Mouse (Mus musculus) limb, embryonic 15.5 days (tissue): ENCODE measurements around the gene Gm6482. TPM values are rescaled to one million over a fixed set of nuclear protein-coding genes. Genes with fewer than 3 reads are reported as not detected.
"Not testable (repeated sequence)": the region's sequence is repeated elsewhere in the genome, so short reads cannot be mapped to it uniquely, and the experiment has no call there.

Source experiments
- ATAC-seq: fragments of 200-750 bp; cut with Nextera tagmentation; 2 replicates; pipeline ENCODE4 v1.8.0; 2017; ENCODE audit warnings: low read depth, moderate TSS enrichment; ENCODE audit not compliant: insufficient number of reproducible peaks, low FRiP score, low TSS enrichment
- H3K27ac ChIP-seq: fragments of 300-500 bp; sonication (generic); 2 replicates; pipeline ENCODE4 v1.5.1; 2015; ENCODE audit warnings: moderate library complexity, mild to moderate bottlenecking, inconsistent platforms
- H3K27me3 ChIP-seq: fragments of 300-500 bp; sonication (generic); 2 replicates; pipeline ENCODE4 v1.6.1; 2015; ENCODE audit warnings: inconsistent platforms
- H3K36me3 ChIP-seq: fragments of 300-500 bp; sonication (generic); 2 replicates; pipeline ENCODE4 v1.6.1; 2015; ENCODE audit warnings: inconsistent platforms
- H3K4me1 ChIP-seq: fragments of 300-500 bp; sonication (generic); 2 replicates; pipeline ENCODE4 v1.6.1; 2015; ENCODE audit warnings: inconsistent platforms
- H3K4me2 ChIP-seq: fragments of 300-500 bp; sonication (generic); 2 replicates; pipeline ENCODE4 v1.6.1; 2015; ENCODE audit warnings: mild to moderate bottlenecking, inconsistent platforms
- H3K4me3 ChIP-seq: fragments of 300-500 bp; sonication (generic); 2 replicates; pipeline ENCODE4 v1.5.1; 2015; ENCODE audit warnings: mild to moderate bottlenecking, inconsistent platforms
- H3K9ac ChIP-seq: fragments of 300-500 bp; sonication (generic); 2 replicates; pipeline ENCODE4 v1.6.1; 2015; ENCODE audit warnings: inconsistent platforms
- H3K9me3 ChIP-seq: fragments of 300-500 bp; sonication (generic); 2 replicates; pipeline ENCODE4 v1.6.1; 2016; ENCODE audit warnings: inconsistent platforms
- WGBS: fragments of 180-500 bp; shearing (Covaris S2); methylation state at CpG from one replicate; pipeline ENCODE4 v1.1.7; 2015; 5-methylcytosine and 5-hydroxymethylcytosine counted together
- polyA plus RNA-seq: library from polyadenylated mRNA; unstranded; fragments of >200 nt; fragmentation: Nextera tagmentation; extraction: Ambion mirVana; gene quantifications from 2 replicates; pipeline ENCODE4 v1.2.1, GENCODE M21; 2015

The Gm6482 gene
- polyA plus RNA-seq, result not detected in 2 replicates

DNA sequence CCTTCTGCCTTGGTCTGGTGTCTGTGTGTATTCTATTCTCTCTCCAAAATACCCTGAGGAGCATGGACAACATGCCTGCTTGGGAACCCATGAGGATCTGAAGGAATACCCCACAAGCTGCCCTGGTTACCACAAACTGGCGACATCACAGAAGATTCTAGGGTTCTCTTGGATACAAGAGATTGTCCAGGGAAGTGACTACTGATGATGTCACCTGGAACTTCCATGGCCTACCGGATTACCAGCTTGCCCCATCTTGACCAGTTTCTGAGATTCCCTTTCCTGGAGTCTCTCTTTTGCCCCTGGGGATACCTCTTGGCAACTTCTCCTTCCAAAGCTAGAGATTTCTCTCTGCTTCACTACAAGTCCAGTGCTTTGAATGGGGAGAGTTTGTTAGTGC, at the start of gene Gm6482:
Gene Gm6482 (minus strand): TSS at position 101 of the 400 bp plus-strand sequence.
- not testable (repeated sequence) for H3K9me3 ChIP-seq, H3K4me3 ChIP-seq, H3K9ac ChIP-seq, ATAC-seq, H3K27me3 ChIP-seq, H3K27ac ChIP-seq, H3K4me2 ChIP-seq, H3K4me1 ChIP-seq, H3K36me3 ChIP-seq
- 80% methylated on average over 1 of the region's 2 CpGs for WGBS

DNA sequence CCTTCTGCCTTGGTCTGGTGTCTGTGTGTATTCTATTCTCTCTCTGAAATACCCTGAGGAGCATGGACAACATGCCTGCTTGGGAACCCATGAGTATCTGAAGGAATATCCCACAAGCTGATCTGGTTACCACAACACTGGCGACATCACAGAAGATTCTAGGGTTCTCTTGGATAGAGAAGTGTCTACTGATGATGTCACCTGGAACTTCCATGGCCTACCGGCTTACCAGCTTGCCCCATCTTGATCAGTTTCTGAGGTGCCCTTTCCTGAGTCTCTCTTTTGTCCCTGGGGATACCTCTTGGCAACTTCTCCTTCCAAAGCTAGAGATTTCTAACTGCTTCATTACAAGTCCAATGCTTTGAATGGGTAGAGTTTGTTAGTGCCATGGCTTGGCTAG, 45.3 kb upstream of the Gm6482 start, which contains the start of gene Gm7954:
Gene Gm7954 (minus strand): TSS at position 101 of the 400 bp plus-strand sequence.
- not testable (repeated sequence) for ATAC-seq, H3K36me3 ChIP-seq, H3K27ac ChIP-seq, H3K4me2 ChIP-seq, H3K4me1 ChIP-seq, H3K27me3 ChIP-seq, H3K9me3 ChIP-seq, H3K4me3 ChIP-seq, H3K9ac ChIP-seq
- 92% methylated on average over 2 of the region's 2 CpGs for WGBS

DNA sequence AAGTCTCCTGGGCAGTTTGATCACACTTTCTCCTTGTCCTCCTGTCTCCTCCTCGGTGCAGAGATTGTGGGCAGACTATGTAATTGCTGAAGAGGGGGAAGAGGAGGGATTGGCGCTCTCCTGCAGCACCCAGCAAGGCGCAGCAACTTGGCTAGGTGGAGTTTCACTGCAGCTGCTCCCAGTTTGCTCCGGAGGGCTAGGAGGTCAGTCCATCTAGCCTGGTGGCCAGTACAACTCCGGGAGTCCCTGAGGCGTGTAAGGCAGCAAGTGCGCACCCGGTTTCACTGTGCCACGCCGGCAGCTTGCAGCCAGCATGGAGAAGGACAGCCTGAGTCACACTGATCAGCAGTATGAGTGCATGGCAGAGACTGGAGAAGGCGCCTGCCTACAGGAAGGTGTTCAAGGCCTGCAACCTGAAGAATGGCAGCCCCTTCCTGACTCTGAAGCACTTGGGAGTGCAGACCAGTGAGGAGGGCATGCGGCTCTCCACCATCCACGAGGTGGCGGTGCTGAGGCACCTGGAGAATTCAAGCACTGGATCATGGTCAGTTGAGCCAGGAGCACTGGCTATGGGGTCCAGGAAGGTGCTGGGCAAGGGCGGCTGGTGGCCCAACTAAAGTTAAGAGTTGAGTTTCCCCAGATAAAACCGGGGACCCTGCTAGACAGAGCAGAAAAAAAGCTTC, 17.5 kb upstream of the Gm6482 start:
- not testable (repeated sequence) for H3K36me3 ChIP-seq, H3K4me2 ChIP-seq, H3K27me3 ChIP-seq, H3K4me3 ChIP-seq, H3K9me3 ChIP-seq, H3K9ac ChIP-seq, H3K27ac ChIP-seq, ATAC-seq, H3K4me1 ChIP-seq
- 22% methylated on average over 11 of the region's 16 CpGs for WGBS

DNA sequence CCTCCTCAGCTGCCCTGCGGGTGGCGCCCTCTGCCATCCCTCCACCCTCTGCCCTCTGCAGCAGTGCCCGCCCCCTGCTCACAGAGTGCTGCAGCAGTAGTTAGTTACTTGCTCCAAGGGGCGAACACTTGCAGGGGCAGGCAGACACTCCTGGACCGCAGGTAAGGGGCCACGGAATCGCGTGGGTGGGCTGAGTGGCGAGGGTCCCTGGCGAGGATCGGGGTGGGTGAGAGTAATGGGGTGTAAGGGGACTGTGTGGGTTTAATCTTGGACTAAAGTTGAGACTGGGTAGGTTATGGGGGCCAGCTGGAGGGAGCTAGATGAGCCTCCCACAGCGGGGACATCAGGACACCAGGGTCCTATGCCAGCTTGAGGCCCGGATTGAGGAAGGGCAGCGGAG, 16.6 kb upstream of the Gm6482 start:
- H3K4me1 ChIP-seq, H3K4me3 ChIP-seq, ATAC-seq, H3K27me3 ChIP-seq, H3K9me3 ChIP-seq, H3K4me2 ChIP-seq, H3K9ac ChIP-seq, H3K27ac ChIP-seq, H3K36me3 ChIP-seq: not testable (repeated sequence)
- 9% methylated on average over 14 of the region's 14 CpGs for WGBS

DNA sequence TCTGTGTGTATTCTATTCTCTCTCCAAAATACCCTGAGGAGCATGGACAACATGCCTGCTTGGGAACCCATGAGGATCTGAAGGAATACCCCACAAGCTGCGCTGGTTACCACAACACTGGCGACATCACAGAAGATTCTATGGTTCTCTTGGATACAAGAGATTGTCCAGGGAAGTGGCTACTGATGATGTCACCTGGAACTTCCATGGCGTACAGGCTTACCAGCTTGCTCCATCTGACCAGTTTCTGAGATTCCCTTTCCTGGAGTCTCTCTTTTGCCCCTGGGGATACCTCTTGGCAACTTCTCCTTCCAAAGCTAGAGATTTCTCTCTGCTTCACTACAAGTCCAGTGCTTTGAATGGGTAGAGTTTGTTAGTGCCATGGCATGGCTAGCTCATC, 21.8 kb downstream of the Gm6482 start, which contains the start of gene Gm7945:
Gene Gm7945 (minus strand): TSS at position 101 of the 400 bp plus-strand sequence.
- not testable (repeated sequence) for H3K27me3 ChIP-seq, H3K36me3 ChIP-seq, ATAC-seq, H3K4me3 ChIP-seq, H3K9ac ChIP-seq, H3K9me3 ChIP-seq, H3K4me1 ChIP-seq, H3K27ac ChIP-seq, H3K4me2 ChIP-seq
- WGBS, result no CpG with 5 or more reads among the region's 3 CpGs

Other genes starting within 250 kb of the Gm6482 start
- gene Sftpd, start 223.1 kb downstream of the Gm6482 start, polyA plus RNA-seq, result 0.79 and 1.1 TPM in 2 replicates
- not detected in 2 replicates for gene Gm2832, start 129.5 kb downstream of the Gm6482 start, polyA plus RNA-seq
- gene Gm5798, start 59.7 kb downstream of the Gm6482 start, polyA plus RNA-seq, result not detected in 2 replicates
- gene Gm7945, start 21.9 kb downstream of the Gm6482 start, polyA plus RNA-seq, result not detected in 2 replicates
- not detected in 2 replicates for gene Gm7954, start 45.2 kb upstream of the Gm6482 start, polyA plus RNA-seq
- gene Gm3486, start 81.2 kb upstream of the Gm6482 start, polyA plus RNA-seq, result not detected in 2 replicates
- not detected in 2 replicates for gene Gm7970, start 147.3 kb upstream of the Gm6482 start, polyA plus RNA-seq
- gene 1700049E17Rik2, start 164.9 kb upstream of the Gm6482 start, polyA plus RNA-seq, result not detected in 2 replicates
- not detected in 2 replicates for gene Gm3072, start 216.3 kb upstream of the Gm6482 start, polyA plus RNA-seq
- gene Gm3676, start 238.2 kb upstream of the Gm6482 start, polyA plus RNA-seq, result not detected in 2 replicates